ENCODE assay signal across 10 mouse cellular contexts in genomic region chr9:72196626-72197330, GRCm38 (mm10).
DNase-seq lines count a peak whose midpoint lies in the region; ATAC-seq lines count a peak whose summit lies in the region.
"Had no signal": no experiment of that assay in that cellular context is flagged by ENCODE, and none has a peak within 500 bp of the region (broad histone marks: within the 10 kb centered on the region; RNA-seq: fewer than 3 reads in every experiment).

No protein-coding gene starts in this region.

- H3K4me1 ChIP-seq in intestine, embryonic 15.5 days (replicated peaks): no peaks in the 10 kb centered on the region

- no peak overlapping the region for H3K9ac ChIP-seq in intestine, embryonic 15.5 days

- no peak for DNase-seq in frontal cortex, postnatal 25 days (ENCODE audit: low spot score in 2 of 2)
- peak; percentile 17 for DNase-seq in urinary bladder, postnatal 25 days (ENCODE audit: low spot score)
- DNase-seq in urinary bladder, postnatal 10 days (ENCODE audit: low spot score): no peak
- peak; percentile 25 to 36 for DNase-seq in heart, postnatal 14 days
- no peak for DNase-seq in thymus, adult 18-20 months
- DNase-seq in thymus, postnatal 10 days (ENCODE audit: low spot score in 2 of 2): no peak
- DNase-seq: kidney, adult 18-20 months had no signal

- H3K27ac ChIP-seq in intestine, embryonic 15.5 days: no peak overlapping the region
- H3K27ac ChIP-seq: macrophage had no signal

- no peaks in the 10 kb centered on the region for H3K9me3 ChIP-seq in intestine, embryonic 15.5 days

- H3K27me3 ChIP-seq in intestine, embryonic 15.5 days (replicated peaks): no peaks in the 10 kb centered on the region

- ATAC-seq in frontal cortex, adult (ENCODE audit: low TSS enrichment): peak; percentile 31; the same call in 1 of the 2 replicates
- no peak for ATAC-seq in intestine, embryonic 15.5 days

- intact Hi-C loops in heart, postnatal 14 days (cut with DNase I): no loop called here

- H3K4me3 ChIP-seq in intestine, embryonic 15.5 days (replicated peaks): no peak overlapping the region

- H3K36me3 ChIP-seq in intestine, embryonic 15.5 days: no peaks in the 10 kb centered on the region

- WGBS in intestine, embryonic 15.5 days: 78% methylated on average over 10 of the region's 10 CpGs

- H3K4me2 ChIP-seq in intestine, embryonic 15.5 days (replicated peaks): no peak overlapping the region

Comparison
In these comparisons a context has a peak if more than half of its experiments do, and no peak if none do; other contexts are left out.
1. DNase-seq: peak in urinary bladder, postnatal 25 days (single experiment) and heart, postnatal 14 days (2 of 2); none in frontal cortex, postnatal 25 days (0 of 2), urinary bladder, postnatal 10 days (single experiment), thymus, adult 18-20 months (0 of 2) and thymus, postnatal 10 days (0 of 2).